Mouse (Mus musculus) E14TG2a.4 (cell line): ENCODE measurements around the gene Pus3.

ENCODE experiments used
- CTCF ChIP-seq: conservative IDR thresholded peaks from 2 replicates; pipeline ENCODE4 v1.5.1; 2014; ENCODE audit warnings: low read length
- NANOG ChIP-seq: IDR thresholded peaks from 2 replicates; pipeline ENCODE4 v1.6.1; 2014; ENCODE audit warnings: borderline replicate concordance, low read length, mixed read lengths
- POU5F1 ChIP-seq: IDR thresholded peaks from 2 replicates; pipeline ENCODE4 v1.6.1; 2014; ENCODE audit warnings: low read length, borderline replicate concordance

- TF ChIP-seq CTCF: no peak
- no peak for TF ChIP-seq POU5F1
- no peak for TF ChIP-seq NANOG
Measured at GRCm38 (mm10) chr9:35556494-35557102, 1.8 kb upstream of the Pus3 start.
